Mouse (Mus musculus) urinary bladder, postnatal 10 days (tissue): ENCODE results near the gene Upb1.

Source experiments
- DNase-seq: peaks from one replicate; pipeline ENCODE4 v3.0.0; 2022; ENCODE audit warnings: low spot score

Upb1 gene

DNA sequence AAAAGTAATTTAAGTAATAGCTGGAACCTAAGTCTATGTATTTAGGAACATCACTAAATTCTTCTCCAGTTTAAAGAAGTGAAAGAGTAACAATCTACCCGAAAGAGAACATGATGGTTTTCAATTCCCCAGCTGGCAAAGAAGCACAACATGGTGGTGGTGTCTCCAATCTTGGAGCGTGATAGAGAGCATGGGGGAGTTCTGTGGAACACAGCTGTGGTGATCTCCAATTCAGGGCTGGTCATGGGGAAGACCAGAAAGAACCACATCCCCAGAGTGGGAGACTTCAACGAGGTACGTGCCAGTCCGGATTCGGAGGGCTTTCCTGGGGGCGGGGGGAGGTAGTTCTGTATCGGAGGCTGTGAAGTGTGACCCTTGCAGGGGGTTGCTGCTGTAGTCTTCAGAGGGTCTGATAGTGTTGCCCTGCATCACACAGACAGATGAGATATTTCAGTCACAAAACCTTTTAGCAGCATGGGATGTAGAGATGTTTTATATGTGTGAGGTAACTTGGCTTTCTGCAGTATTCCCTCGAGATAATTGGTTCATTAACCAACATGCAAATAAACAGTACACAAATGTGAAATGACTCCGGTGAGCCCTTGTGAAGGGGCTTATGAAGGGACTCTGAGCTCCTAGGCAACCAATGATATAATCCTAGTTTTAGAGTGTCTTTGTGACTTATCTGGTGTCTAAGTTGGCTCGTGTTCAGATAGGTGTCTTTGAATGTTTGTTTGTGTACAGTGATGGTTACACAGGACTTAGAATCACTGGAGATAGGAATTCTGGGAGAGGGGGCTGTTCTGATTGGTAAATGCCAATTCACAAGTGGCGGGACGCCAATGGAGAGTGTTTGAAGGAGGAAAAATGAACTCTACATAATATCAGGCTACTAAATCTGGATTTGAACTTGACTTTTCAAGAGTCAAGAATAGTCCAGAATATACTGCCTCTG, 27.4 kb downstream of the Upb1 start:
- no peak for DNase-seq

DNA sequence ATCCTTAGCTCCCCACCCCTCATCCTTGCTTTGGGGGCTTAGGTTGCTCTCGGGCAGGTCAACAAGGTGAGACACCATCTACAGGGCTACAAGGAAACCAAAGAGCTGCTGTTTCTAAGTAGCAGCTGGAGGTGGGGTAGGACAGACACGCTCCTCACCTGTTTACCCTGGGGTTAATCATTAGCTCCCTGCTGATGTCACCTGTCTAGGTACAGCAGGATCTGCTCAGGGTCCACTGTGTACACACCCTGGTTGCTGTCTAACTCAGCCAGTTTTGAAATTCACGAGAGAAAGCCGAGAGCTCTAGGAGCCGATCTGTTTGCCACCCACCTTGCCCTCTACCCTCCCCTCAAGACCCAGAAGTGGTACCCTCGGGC, 28.1 kb downstream of the Upb1 start:
- no peak for DNase-seq

DNA sequence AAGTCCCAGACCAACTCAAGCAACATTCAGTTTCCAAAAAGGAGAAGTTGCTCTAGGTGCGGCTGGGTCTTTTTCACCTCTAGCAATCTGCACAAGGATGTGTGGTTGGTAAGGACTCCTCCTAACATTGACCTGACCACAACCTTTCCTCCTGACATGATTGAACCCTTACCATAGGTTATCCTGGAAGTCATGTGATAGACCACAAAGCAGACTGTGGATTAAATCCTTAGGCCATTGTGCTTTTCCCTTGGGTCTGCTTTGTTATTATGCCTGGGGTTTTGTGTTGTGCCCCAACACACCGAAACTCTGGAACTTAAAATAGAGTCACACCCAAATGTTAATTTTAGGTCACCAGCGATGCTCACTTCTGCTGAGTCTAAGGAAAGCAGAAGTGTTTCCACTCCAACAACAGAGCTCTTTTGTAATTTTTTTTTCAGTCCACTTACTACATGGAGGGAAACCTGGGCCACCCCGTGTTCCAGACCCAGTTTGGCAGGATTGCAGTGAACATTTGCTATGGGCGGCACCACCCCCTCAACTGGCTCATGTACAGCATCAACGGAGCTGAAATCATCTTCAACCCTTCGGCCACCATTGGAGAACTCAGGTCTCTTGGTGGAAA, 28.7 kb downstream of the Upb1 start:
- DNase-seq, result no peak

DNA sequence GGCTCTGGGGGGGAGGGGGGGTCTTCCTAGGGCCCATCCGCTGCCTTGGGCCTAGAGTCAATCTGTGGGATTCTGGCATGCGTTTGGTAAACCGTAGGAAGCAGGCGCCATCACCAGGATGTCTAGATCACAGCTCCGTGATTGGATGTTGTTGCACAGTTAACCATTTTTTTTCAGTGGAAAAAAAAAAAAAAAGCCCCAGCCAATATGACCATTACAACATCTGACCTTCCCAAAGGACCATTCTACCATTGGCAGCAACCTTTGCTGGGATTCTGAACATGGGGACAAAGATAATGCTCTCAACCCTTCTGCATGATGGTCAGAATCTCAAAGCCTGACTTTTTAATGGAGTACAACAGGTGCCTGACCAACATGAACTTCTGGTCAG, 29.2 kb downstream of the Upb1 start:
- DNase-seq, result no peak

DNA sequence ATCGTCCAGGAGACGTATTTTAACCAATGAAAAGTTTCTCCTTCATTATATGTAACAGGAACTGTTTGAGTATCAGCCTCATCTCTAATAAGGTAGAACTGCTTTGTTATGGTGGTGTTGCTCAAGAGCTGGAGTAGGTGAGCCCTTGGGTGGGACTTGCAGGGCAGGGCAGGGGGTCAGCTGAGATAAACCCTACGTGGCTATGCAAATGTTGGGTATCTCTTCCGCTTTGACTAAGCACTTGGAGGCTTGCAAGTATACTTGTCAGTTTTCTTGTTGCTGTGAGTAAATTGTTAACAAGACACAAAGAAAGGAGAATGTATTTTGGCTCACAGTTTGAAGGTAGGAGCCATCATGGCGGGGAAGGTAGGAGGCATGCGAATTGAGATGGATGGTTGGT, 29.7 kb downstream of the Upb1 start:
- DNase-seq, result no peak

DNA sequence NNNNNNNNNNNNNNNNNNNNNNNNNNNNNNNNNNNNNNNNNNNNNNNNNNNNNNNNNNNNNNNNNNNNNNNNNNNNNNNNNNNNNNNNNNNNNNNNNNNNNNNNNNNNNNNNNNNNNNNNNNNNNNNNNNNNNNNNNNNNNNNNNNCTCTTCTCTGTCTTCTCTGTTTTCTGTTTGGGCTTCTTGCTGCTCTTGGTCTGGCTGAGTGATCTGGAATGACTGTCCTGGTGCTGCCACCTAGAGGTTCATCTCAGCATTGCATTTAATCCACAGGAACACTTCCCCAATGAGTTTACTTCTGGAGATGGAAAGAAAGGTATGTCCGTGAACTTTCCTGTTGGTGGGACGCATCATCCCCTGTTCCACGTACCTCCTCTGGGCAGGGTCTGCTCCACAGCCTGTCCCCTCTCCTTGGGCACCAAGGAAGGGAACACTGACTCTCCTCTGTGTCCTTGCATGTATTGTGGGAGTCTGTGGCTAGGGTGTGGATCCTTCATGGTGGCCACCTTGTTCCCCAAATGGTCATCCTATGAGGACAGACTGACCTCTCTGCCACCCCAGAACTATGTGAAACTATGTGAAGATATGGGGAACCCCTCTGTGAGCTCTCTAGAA, 35.8 kb downstream of the Upb1 start:
- DNase-seq, result peak; percentile 32

DNA sequence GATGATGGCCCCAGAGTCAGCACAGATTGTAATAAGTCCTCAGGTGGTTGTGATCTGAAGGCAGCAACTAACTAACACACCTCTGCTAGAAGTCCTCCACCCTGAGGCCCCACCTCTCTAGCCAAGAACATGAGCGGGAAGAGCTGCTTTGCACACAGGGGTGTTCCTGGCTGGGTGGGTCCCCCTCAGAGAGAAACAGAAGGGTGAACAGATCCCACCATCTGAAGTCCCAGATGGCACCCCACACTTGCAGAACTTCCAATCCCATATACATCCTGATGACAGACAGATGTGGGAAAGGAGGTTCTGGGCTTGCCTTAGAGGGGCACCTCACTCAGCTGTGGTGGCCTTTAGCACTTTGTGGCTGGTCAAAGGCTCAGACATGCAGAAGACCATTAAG, 36.4 kb downstream of the Upb1 start:
- DNase-seq, result no peak

DNA sequence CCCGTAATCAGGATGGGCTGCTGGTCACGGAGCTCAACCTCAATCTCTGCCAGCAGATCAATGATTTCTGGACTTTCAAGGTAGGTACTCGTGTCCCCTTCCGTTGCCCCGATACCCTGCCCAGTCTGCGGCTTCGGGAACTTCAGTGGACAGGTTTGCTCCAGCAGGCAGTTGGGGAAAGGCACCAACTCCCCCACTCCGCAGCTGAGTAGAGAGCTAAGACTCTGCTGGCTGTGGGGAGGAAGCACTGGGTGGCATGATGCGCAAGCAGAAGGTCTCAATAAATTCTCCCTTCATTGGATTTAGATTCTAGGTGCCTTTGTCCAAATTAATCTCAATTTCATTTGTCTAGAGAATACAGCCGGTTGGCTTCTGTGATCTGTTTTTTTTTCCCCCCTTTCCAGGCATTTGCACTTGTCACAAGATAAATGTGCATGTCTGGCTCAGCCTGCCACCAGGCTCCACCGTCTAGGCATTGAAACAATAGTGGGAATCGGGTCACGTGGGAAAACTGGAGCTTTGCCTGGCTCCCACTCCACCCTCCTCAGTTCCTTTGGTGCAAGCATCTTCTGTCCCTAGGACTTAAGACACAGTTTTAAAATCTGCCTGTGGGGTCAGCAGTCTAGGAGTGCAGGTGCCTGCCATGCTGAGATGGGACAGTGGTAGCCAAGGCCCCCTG, 37.4 kb downstream of the Upb1 start:
- no peak for DNase-seq

DNA sequence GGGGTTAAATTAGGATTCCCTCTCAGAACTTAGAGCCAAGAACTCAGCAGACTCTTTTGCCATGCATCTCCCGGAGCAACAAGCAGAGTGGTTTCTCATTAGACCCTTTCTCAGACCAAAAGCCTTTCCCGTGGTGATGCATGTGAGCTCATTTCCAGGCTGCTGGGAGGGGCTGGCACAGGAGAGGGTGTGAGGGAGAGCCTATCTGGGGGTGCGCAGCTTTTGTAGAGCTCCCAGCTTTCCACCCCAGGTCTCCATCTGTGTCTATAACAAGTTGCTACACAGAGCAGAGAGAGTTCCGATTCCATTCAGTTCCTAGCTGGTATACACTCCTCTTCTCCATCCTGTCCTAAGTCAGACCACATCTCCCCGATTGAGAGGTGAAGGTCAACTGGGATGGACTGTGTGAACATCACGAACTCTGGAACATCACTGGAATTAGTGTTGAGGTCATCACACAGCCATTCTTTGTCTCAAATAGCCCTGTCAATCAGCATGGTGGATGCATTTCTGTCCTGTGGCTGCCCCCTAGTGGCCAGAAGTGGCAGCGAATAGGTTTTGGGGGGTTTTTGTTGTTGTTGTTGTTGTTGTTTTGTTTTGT, 38.4 kb downstream of the Upb1 start:
- no peak for DNase-seq

DNA sequence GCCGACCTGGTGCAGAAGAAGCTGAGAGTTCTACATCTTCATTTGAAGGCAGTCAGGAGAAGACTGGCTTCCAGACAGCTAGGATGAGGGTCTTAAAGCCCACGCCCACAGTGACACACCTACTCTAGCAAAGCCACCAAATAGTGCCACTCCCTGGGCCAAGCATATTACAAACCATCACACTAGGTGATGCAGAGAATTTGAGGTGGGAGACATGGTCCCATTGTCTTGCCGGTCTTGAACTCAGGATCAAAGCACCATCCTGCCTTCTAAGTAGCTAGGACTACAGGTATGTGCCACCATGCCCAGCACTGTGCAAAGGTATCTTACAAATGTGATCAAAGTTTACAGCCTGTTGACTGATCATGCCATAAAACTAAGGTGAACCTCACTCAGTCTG, 39.8 kb downstream of the Upb1 start:
- DNase-seq, result no peak

DNA sequence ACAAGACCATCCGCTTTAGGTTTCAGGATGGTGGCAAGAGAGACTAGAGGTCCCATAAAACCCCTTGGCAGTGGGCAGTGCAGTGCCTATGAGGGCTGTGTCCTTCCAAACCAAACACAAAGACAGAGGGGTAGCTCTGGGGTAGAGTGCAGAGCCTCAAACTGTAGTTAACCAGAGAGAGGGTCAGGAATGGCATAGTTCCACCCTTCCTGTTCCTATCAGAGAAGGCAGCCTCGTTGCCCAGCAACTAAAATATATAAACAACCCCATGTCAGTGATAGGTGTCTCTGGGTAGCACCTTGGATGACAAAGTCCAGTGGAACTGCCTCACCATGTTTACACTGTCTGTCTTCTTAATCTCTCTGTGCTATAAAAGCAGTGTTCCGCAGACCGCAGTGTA, 40.9 kb downstream of the Upb1 start:
- no peak for DNase-seq

DNA sequence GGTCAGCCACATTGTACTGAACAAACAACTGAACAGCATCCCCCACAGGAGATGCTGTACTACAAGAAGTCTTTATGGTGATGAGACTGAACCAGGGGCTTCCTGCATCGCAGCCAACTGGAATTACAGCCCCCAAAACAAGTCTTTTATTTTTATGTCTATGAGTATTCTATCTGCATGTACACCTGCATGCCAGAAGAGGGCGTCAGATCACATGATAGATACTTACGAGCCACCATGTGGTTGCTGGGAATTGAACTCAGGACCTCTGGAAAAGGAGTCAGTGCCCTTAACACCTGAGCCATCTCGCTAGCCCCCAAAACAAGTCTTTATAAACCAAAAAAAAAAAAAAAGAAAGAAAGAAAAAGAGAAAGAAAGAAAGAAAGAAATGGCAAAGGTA, 42.1 kb downstream of the Upb1 start:
- no peak for DNase-seq

DNA sequence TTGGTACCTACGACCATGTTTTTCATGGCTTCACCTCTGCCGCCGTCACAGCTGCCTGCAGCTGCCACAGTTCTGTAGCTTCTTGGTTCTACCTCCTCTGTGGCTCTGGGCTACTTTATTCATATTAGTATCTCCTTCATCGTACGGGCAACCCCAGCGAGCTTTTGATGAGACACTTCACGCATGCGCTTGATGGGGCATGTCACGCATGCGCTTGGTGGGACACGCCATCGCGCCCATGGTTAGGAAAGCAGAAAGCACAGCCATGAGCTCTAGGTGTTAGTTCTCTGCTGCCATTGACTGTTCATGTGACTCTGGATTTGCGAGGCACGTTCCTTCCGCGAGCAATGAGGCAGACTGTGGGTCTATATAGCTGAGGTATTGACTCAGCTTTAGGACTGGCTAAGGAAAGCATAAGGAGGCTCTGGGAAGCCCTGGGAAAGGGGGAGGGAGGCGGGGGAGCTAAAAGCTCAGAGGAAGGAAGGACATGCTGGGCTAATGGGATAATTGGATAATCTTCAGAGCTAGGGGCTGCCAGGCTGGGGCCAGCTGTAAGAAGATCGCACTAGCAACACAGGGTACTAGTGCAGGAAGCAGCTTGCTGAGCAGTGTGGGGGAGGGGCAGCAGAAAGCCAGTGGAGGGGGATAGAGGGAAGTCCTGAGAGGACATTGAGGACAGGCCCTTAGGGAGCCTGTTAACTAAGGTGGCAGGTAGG, 43.4 kb downstream of the Upb1 start:
- DNase-seq, result no peak

DNA sequence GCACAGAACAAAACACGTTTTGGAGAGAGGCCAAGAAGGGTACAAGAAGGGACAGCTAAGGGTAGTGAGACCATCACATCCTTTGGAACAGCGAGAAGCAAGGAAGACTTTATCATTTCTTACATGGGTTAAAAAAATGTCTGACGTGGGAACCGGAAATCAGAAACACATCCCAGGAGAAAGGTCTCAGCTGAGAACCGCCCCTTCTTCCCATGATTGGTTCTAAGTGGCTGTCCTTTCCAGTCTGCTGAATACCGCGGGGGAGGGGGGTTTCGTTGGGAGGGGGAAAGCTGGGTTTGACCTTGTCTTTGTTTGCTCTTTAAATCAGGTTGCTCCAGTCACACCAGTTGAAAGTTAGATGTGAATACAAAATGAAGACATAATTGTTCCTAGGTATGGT, 44.1 kb downstream of the Upb1 start:
- no peak for DNase-seq

DNA sequence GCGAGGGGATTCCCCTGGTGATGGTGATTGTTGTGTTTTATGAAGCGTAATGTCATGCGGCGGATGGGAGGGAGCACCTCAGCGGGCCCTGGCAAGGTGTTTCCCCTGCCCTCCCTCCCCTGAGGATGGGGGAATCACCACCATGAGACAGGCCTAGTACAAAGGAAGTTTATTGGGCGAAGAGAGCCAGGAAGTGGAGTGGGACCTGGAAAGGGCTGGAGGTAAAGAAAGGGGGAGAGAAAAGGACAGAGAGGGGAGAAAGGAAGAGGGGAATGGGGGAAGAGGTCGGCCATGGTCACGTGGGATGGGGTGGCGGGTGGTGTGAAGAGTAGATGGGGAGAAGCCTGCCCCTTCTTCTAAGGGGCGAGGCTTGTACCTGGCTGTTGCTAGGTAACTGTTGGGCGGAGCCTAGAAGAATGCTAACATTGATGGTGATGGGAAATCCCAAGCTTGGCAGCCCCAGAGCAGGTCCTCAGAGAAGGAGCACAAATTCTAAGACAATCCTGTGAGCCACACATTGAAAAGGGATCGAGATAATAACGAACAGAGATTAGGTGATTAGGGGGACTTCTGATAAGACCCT, 45.7 kb downstream of the Upb1 start:
- DNase-seq, result no peak

DNA sequence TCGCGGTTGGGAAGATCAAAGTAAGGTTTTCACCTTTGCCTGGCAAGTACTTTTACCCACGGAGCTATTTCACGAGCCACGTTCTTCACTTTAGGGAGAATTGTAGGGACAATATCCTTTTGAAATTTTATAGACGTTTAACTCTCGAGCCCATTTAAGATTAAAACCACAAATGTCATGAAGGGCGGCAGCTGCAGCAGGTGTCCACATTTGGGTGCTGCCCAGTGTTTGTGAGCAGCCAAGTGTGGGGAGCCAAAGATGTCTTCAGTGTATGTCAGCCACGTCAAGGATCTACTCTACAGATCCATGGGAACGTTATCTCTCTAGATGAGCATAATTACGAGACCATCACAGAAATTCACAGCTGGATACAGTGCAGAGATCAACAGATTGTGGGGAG, 46.6 kb downstream of the Upb1 start:
- DNase-seq, result no peak

DNA sequence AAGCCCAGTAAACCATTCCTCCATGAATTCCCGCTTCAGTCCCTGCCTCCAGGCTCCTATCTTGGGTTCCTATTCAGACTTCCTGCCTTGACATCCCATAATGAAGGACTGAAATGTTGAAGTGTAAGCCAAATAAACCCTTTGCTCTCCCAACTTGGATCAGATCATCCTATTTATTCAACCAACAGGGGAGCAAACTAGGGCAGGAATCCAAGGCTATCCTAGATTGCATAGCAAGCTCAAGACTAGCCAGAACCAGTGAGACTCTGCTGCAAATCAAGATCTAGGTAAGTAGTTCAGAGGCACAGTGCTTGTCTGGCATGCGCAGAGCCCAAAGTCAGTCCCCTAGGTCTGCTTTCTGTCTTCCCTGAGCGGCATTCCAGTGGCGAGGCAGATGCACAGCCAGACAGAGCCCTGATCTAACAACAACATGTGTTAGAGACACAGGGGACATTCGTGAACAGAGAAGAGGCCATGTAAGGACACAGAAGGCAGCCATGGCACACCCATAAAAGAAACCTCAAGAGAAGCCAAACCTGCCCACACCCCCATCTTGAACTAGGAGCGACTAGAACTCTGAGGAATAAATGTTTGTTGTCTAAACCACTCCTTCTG, 48.0 kb downstream of the Upb1 start:
- no peak for DNase-seq

DNA sequence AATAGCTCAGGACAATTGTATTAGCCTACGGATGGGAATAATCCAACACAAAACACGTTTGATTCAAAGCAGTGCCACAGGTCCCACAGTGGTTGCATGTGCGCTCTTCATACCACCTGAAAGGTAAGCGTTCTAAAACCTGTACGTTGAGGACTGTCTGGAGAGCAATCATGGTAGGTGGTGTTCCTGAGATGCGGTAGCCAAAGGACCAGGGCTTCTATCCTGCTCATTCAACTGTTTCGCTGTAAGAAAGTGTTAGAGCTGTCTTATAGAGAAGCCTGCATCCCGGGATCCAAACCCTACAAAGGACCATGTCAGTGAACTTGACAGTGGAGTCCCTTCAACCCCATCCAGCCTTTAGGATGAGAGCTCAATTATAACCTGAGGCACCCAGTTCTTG, 49.4 kb downstream of the Upb1 start:
- DNase-seq, result no peak

DNA sequence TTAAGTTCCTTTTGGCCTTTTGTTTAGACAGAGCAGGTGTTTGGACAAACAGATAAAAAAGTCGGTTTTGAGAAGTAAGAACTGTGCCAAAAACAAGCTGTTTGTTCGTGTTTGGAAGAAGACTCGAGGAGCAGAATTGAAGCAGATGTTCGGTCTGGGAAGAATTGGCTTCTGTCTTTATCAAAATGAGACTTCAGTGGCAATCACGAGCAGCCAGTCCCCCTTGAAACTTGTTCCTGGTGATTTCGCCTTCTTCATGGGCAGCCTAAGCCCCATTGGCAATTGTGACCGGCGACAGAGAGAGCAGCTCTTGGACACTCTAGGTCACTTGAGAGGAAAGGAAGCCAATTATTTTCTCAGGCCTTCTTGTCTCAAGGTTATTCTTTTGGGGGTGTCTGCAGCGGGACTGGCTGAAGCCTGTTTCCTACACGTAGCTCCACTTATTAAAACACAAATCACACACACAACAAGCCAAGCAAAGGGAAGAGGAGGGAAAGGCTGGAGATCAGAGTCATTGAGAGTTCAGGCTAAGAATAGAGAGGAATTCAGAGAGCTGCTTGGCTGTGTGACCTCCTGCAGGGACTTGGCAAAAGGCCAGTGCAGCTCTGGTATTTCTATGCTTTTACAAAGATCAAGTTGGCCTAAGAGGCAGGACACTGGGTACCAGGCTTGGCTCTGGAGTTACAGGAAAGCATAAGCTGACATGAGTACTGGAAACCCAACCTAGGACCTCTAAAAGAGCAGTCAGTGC, 50.3 kb downstream of the Upb1 start:
- no peak for DNase-seq
